Mouse (Mus musculus) liver, postnatal 0 days (tissue): Measurements from ENCODE around the gene Zfp750.

ENCODE experiments used
- CTCF ChIP-seq: sonication (generic); IDR thresholded peaks from 2 replicates; pipeline ENCODE4 v1.5.1; 2016; ENCODE audit warnings: antibody characterized with exemption, low read depth
- EP300 ChIP-seq: IDR thresholded peaks from 2 replicates; pipeline ENCODE4 v1.6.1; 2016; ENCODE audit warnings: antibody characterized with exemption, low read depth, mild to moderate bottlenecking

- TF ChIP-seq EP300 (no peak), CTCF (no peak)
Observed at GRCm38 (mm10) chr11:121515996-121516395, 3.1 kb downstream of the Zfp750 start.
